Mouse (Mus musculus) kidney, embryonic 16.5 days (tissue): ENCODE data around the gene Cep295. TPM values are rescaled to one million over a fixed set of nuclear protein-coding genes. Genes with fewer than 3 reads are reported as not detected.

ENCODE experiments used
- ATAC-seq: fragments of 200-750 bp; cut with Nextera tagmentation; 2 replicates; pipeline ENCODE4 v1.8.0; 2017; ENCODE audit warnings: moderate TSS enrichment; ENCODE audit not compliant: low FRiP score, low TSS enrichment
- H3K27ac ChIP-seq: fragments of 300-500 bp; sonication (generic); 2 replicates; pipeline ENCODE4 v1.5.1; 2014; ENCODE audit warnings: low read length
- H3K27me3 ChIP-seq: fragments of 300-500 bp; sonication (generic); 2 replicates; pipeline ENCODE4 v1.6.1; 2014; ENCODE audit warnings: low read length, control low read depth, mixed read lengths; ENCODE audit not compliant: insufficient read depth
- H3K36me3 ChIP-seq: fragments of 300-500 bp; sonication (generic); 2 replicates; pipeline ENCODE4 v1.6.1; 2014; ENCODE audit warnings: low read length, control low read depth, mixed read lengths; ENCODE audit not compliant: insufficient read depth
- H3K4me1 ChIP-seq: fragments of 300-500 bp; sonication (generic); 2 replicates; pipeline ENCODE4 v1.6.1; 2014; ENCODE audit warnings: low read length, control low read depth, mixed read lengths; ENCODE audit not compliant: insufficient read depth
- H3K4me2 ChIP-seq: fragments of 300-500 bp; sonication (generic); replicated peaks from 2 replicates; pipeline ENCODE4 v1.6.1; 2014; ENCODE audit warnings: low read depth, low read length
- H3K4me3 ChIP-seq: fragments of 300-500 bp; sonication (generic); 2 replicates; pipeline ENCODE4 v1.5.1; 2014; ENCODE audit warnings: mild to moderate bottlenecking, low read length
- H3K9ac ChIP-seq: fragments of 300-500 bp; sonication (generic); replicated peaks from 2 replicates; pipeline ENCODE4 v1.6.1; 2014; ENCODE audit warnings: low read length
- H3K9me3 ChIP-seq: fragments of 300-500 bp; sonication (generic); 2 replicates; pipeline ENCODE4 v1.6.1; 2016; ENCODE audit warnings: low read length, control low read depth
- WGBS: fragments of 180-500 bp; shearing (Covaris S2); extraction: QIAGEN DNeasy Blood & Tissue Kit; methylation state at CpG from one replicate; pipeline ENCODE4 v1.1.7; 2014; 5-methylcytosine and 5-hydroxymethylcytosine counted together
- microRNA-seq: library from miRNA; unstranded; fragments of <30 nt; microRNA quantifications from one replicate; pipeline ENCODE4, GENCODE M21; 2016
- polyA plus RNA-seq: library from polyadenylated mRNA; unstranded; fragments of >200 nt; fragmentation: Nextera tagmentation; extraction: Ambion mirVana; gene quantifications from 2 replicates; pipeline ENCODE4 v1.2.1, GENCODE M21; 2015

Cep295 gene
- polyA plus RNA-seq, 1 experiment from 2014 or later, result 14.5 TPM

- Histone ChIP-seq H3K27me3 (no peaks in the 10 kb centered on the region), H3K9me3 (no peaks in the 10 kb centered on the region), H3K4me2 (no peak overlapping the region), H3K9ac (no peak overlapping the region), H3K36me3 (peaks cover 47% of the 10 kb centered on the region), H3K27ac (no peak overlapping the region), H3K4me1 (peaks cover 20% of the 10 kb centered on the region), H3K4me3 (no peak overlapping the region)
- WGBS, result 91% methylated on average over 4 of the region's 4 CpGs
- ATAC-seq, result no peak
These were observed 80.7 kb downstream of the Cep295 start for GRCm38 (mm10) chr9:15276855-15277254.

GRCm38 (mm10) chr9:15273981-15274380 lies 83.6 kb downstream of the Cep295 start:
- Histone ChIP-seq H3K27me3 (no peaks in the 10 kb centered on the region), H3K4me2 (no peak overlapping the region), H3K4me1 (peaks cover 10% of the 10 kb centered on the region), H3K9me3 (no peaks in the 10 kb centered on the region), H3K36me3 (peaks cover 75% of the 10 kb centered on the region), H3K9ac (no peak overlapping the region), H3K4me3 (no peak overlapping the region), H3K27ac (no peak overlapping the region)
- WGBS, result 93% methylated on average over 2 of the region's 2 CpGs
- ATAC-seq, result no peak

Small RNAs within 50 kb of the gene (microRNA-seq; reads per million reads assigned to microRNA genes)
- not detected for gene Gm49349
- gene mmu-mir-7650, result not detected

Other genes with a start within 250 kb of the Cep295 start
- not detected in 2 replicates for gene Hephl1, start 245.7 kb downstream of the Cep295 start, polyA plus RNA-seq
- 7.9 and 8.7 TPM in 2 replicates for gene Vstm5, start 118.7 kb downstream of the Cep295 start, polyA plus RNA-seq
- 29.6 and 37.0 TPM in 2 replicates for gene Med17, start 77.9 kb downstream of the Cep295 start, polyA plus RNA-seq
- gene Taf1d, start 51.6 kb downstream of the Cep295 start, polyA plus RNA-seq, result 67.1 and 80.0 TPM in 2 replicates
- 26.8 and 29.4 TPM in 2 replicates for gene 4931406C07Rik, start 51.3 kb downstream of the Cep295 start, polyA plus RNA-seq
- 3.7 and 4.4 TPM in 2 replicates for gene Smco4, start 135.6 kb upstream of the Cep295 start, polyA plus RNA-seq